Mouse (Mus musculus) testis, adult 2 months (tissue): Measurements from ENCODE around the gene Rnf130.

Source experiments
- CTCF ChIP-seq: fragments of 200-500 bp; IDR thresholded peaks from 2 replicates; pipeline ENCODE4 v1.5.1; 2012; ENCODE audit warnings: low read depth, mild to moderate bottlenecking, inconsistent platforms, low read length, moderate library complexity; ENCODE audit not compliant: control insufficient read depth, insufficient read depth, insufficient replicate concordance
- POLR2A ChIP-seq: fragments of 200-500 bp; IDR thresholded peaks from 2 replicates; pipeline ENCODE4 v1.6.1; 2012; ENCODE audit warnings: low read depth, mild to moderate bottlenecking, inconsistent platforms, low read length, moderate library complexity; ENCODE audit not compliant: control insufficient read depth

- TF ChIP-seq POLR2A (no peak), CTCF (no peak)
These were observed 61.1 kb downstream of the Rnf130 start for GRCm38 (mm10) chr11:50086211-50086610.
